Mouse (Mus musculus) olfactory bulb, adult 2 months (tissue): Measurements from ENCODE around the gene Cfap70.

ENCODE experiments used
- CTCF ChIP-seq: fragments of 200-500 bp; IDR thresholded peaks from 2 replicates; pipeline ENCODE4 v1.5.1; 2012; ENCODE audit warnings: low read depth, mild to moderate bottlenecking, low read length, moderate library complexity; ENCODE audit not compliant: insufficient read depth
- POLR2A ChIP-seq: fragments of 200-500 bp; IDR thresholded peaks from 2 replicates; pipeline ENCODE4 v1.6.1; 2012; ENCODE audit warnings: mild to moderate bottlenecking, low read depth, low read length, moderate library complexity; ENCODE audit not compliant: insufficient read depth

- TF ChIP-seq POLR2A, result no peak
- no peak for TF ChIP-seq CTCF
Measured at GRCm38 (mm10) chr14:20423046-20423445, 29.0 kb downstream of the Cfap70 start.
